Mouse (Mus musculus) midbrain, embryonic 12.5 days (tissue): Measurements from ENCODE around the gene Bhlhe23. TPM values are rescaled to one million over a fixed set of nuclear protein-coding genes. Genes with fewer than 3 reads are reported as not detected.

Experiments
- ATAC-seq: fragments of 200-750 bp; cut with Nextera tagmentation; 2 replicates; pipeline ENCODE4 v1.8.0; 2017; ENCODE audit warnings: low read depth, moderate TSS enrichment, moderate library complexity; ENCODE audit not compliant: low FRiP score
- H3K27ac ChIP-seq: fragments of 300-500 bp; sonication (generic); replicated peaks from 2 replicates; pipeline ENCODE4 v1.5.1; 2016; ENCODE audit warnings: mild to moderate bottlenecking
- H3K27me3 ChIP-seq: fragments of 300-500 bp; sonication (generic); 2 replicates; pipeline ENCODE4 v1.6.1; 2016; ENCODE audit warnings: mild to moderate bottlenecking
- H3K36me3 ChIP-seq: fragments of 300-500 bp; sonication (generic); 2 replicates; pipeline ENCODE4 v1.6.1; 2016
- H3K4me1 ChIP-seq: fragments of 300-500 bp; sonication (generic); 2 replicates; pipeline ENCODE4 v1.6.1; 2016
- H3K4me2 ChIP-seq: fragments of 300-500 bp; sonication (generic); replicated peaks from 2 replicates; pipeline ENCODE4 v1.6.1; 2016; ENCODE audit warnings: mild to moderate bottlenecking, moderate library complexity
- H3K4me3 ChIP-seq: fragments of 300-500 bp; sonication (generic); 2 replicates; pipeline ENCODE4 v1.5.1; 2016; ENCODE audit warnings: mild to moderate bottlenecking
- H3K9ac ChIP-seq: fragments of 300-500 bp; sonication (generic); replicated peaks from 2 replicates; pipeline ENCODE4 v1.6.1; 2016; ENCODE audit warnings: mild to moderate bottlenecking, moderate library complexity
- H3K9me3 ChIP-seq: fragments of 300-500 bp; sonication (generic); 2 replicates; pipeline ENCODE4 v1.6.1; 2016; ENCODE audit warnings: mild to moderate bottlenecking
- WGBS: fragments of 180-500 bp; shearing (Covaris S2); methylation state at CpG from one replicate; pipeline ENCODE4 v1.1.7; 2016; 5-methylcytosine and 5-hydroxymethylcytosine counted together
- polyA plus RNA-seq: library from polyadenylated mRNA; unstranded; fragments of >200 nt; fragmentation: Nextera tagmentation; extraction: Ambion mirVana; gene quantifications from 2 replicates; pipeline ENCODE4 v1.2.1, GENCODE M21; 2016

Bhlhe23 gene
- polyA plus RNA-seq, 1 experiment from 2014 or later = 26.0 TPM

- H3K4me2 ChIP-seq = no peak overlapping the region
- no peak overlapping the region for H3K27ac ChIP-seq
- no peak overlapping the region for H3K9ac ChIP-seq
- H3K9me3 ChIP-seq = no peaks in the 10 kb centered on the region
- 45% methylated on average over 4 of the region's 4 CpGs for WGBS
- no peaks in the 10 kb centered on the region for H3K36me3 ChIP-seq
- H3K4me1 ChIP-seq = peaks cover 9% of the 10 kb centered on the region
- H3K4me3 ChIP-seq = no peak overlapping the region
- no peak for ATAC-seq
- H3K27me3 ChIP-seq = peaks cover 3% of the 10 kb centered on the region; the same call in 1 of the 2 replicates
Observed at GRCm38 (mm10) chr2:180796008-180796407, 19.3 kb upstream of the Bhlhe23 start.

DNA sequence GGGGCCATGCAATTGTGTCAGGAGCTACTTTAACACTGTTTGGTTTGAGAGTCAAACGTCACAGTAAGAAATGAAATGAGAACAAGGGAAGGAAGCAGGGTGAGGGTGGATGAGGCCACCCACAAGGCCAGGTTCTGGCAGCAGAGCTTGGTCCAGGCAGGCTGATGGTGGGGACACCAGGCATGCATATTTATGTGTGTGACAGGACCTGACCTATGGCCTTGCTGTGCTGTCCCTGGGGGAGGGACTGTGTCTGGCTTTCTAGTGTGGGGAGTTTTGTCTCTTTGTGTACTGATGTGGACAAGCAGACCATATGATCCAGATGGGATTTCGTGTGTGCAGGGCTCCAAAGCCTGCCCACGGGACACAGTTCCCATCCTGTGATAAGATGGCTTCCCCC is 18.9 kb upstream of the Bhlhe23 start:
- H3K27ac ChIP-seq = peak overlapping the region; percentile 56; the same call in 1 of the 2 replicates
- H3K4me3 ChIP-seq = no peak overlapping the region
- peaks cover 7% of the 10 kb centered on the region; the same call in 1 of the 2 replicates for H3K27me3 ChIP-seq
- H3K4me1 ChIP-seq = peaks cover 9% of the 10 kb centered on the region
- no peak overlapping the region for H3K9ac ChIP-seq
- no peak overlapping the region for H3K4me2 ChIP-seq
- no peak for ATAC-seq
- no peaks in the 10 kb centered on the region for H3K36me3 ChIP-seq
- 43% methylated on average over 3 of the region's 3 CpGs for WGBS
- no peaks in the 10 kb centered on the region for H3K9me3 ChIP-seq

DNA sequence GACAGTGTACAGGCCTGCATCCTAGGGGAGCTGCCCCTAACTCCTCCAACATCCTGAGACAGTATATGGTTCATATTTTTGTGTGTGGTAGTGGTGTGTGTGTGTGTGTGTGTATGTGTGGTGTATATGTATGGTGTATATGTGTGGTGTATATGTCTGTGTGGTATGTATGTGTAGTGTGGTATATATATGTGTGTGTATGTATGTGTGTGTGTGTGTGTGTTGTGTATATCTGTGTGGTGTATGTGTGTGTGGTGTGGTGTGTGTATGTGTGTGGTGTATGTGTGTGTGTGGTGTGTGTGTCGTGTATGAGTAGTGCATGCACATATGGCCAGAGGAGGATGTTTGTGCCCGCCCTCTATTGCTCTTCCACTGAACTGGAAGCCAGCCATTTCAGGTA is 17.7 kb upstream of the Bhlhe23 start:
- no peak overlapping the region for H3K4me3 ChIP-seq
- H3K27ac ChIP-seq = no peak overlapping the region
- H3K27me3 ChIP-seq = peaks cover 14% of the 10 kb centered on the region; the same call in 1 of the 2 replicates
- ATAC-seq = no peak
- WGBS = 78% methylated on average over 2 of the region's 2 CpGs
- no peak overlapping the region for H3K4me2 ChIP-seq
- H3K9ac ChIP-seq = no peak overlapping the region
- peaks cover 9% of the 10 kb centered on the region for H3K4me1 ChIP-seq
- no peaks in the 10 kb centered on the region for H3K36me3 ChIP-seq
- no peaks in the 10 kb centered on the region for H3K9me3 ChIP-seq

DNA sequence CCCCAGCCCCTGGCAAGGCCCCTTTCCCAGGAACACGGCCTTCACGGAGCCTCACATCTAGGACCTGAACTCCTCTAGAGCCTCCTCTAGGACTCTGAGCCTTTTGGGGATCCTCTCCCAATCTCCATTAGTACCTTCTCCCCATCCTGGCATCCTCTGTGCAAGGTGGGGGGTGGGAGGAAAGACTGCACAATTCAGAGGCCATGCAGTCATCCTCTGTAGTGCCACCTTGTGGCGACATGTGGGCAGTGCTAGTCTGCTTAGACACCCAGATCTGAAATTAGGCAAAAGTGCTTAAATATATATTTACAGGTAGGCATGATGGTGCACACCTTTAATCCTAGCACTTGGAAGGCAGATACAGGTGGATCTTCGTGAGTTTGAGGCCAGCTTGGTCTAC is 15.0 kb upstream of the Bhlhe23 start:
- ATAC-seq = no peak
- 45% methylated on average over 4 of the region's 4 CpGs for WGBS

DNA sequence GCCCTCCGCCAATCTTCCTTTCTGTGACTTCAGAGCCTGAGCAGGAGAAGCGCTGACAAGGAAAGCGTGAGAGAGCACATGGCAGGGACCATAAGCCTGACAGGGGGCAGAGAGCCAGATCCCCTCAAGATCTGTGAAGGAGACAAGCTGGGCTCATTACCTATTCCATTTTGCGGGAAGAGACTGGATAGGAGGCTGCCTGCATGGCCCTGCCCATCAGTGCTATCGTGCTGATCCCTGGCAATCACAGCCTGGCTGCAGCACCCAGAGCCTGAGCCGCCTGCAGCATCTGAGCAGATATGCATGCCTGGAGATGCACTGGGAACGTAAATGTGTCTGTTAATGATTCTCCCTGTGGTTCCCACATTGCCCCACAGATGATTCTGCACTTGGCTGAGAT is 12.1 kb upstream of the Bhlhe23 start:
- Histone ChIP-seq H3K27me3 (peaks cover 25% of the 10 kb centered on the region), H3K9ac (0 out of 2 replicates have a peak overlapping the region, but pooled peaks have one; percentile 4), H3K36me3 (no peaks in the 10 kb centered on the region), H3K4me2 (peak overlapping the region; percentile 13; the same call in 1 of the 2 replicates), H3K9me3 (no peaks in the 10 kb centered on the region), H3K4me3 (no peak overlapping the region), H3K4me1 (peaks cover 13% of the 10 kb centered on the region), H3K27ac (no peak overlapping the region; the same call in 1 of the 2 replicates)
- 17% methylated on average over 7 of the region's 7 CpGs for WGBS
- no peak for ATAC-seq

More for the DNA sequence above, 15.0 kb upstream of the Bhlhe23 start:
- Histone ChIP-seq H3K9ac (no peak overlapping the region), H3K9me3 (no peaks in the 10 kb centered on the region), H3K4me2 (no peak overlapping the region), H3K36me3 (no peaks in the 10 kb centered on the region), H3K4me1 (peaks cover 20% of the 10 kb centered on the region), H3K27ac (no peak overlapping the region), H3K4me3 (no peak overlapping the region), H3K27me3 (peaks cover 25% of the 10 kb centered on the region)

- no peak overlapping the region; the same call in 1 of the 2 replicates for H3K27ac ChIP-seq
Observed at GRCm38 (mm10) chr2:180788386-180788785, 11.7 kb upstream of the Bhlhe23 start.

DNA sequence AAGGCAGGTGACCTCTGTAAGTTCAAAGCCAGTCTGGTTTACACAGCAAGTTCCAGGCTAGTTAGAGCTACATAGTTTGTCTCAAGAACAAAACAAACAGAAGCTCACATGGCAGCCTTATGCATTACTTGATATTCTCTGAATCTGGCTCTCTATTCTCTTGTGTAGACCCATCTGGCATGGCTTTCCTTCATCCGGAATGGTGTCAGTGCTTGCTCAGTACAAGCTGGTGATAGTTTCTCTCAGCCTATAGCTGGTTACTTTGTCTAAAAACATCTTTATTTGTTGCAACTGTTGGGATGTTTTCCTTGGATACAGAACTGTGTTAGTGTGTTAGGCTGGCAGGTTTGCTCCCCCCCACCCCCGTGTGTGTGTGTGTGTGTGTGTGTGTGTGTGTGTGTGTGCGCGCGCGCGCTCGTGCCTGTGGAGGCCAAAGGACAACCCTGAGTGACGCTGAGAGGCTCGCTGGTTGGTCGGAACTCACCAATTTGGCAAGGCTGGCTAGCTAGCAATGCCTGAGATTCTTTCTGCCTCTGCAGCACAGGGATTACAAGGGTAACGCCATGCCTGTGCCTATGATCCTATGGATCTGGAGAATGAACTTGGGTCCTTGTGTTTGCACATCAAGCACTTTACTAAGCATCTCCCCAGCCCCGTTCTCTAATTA is 11.0 kb upstream of the Bhlhe23 start:
- no peak overlapping the region for H3K4me2 ChIP-seq
- no peak overlapping the region for H3K9ac ChIP-seq
- H3K36me3 ChIP-seq = no peaks in the 10 kb centered on the region
- peaks cover 25% of the 10 kb centered on the region for H3K27me3 ChIP-seq
- ATAC-seq = no peak
- H3K4me1 ChIP-seq = peaks cover 13% of the 10 kb centered on the region
- WGBS = 74% methylated on average over 13 of the region's 13 CpGs
- H3K27ac ChIP-seq = no peak overlapping the region
- no peaks in the 10 kb centered on the region for H3K9me3 ChIP-seq
- no peak overlapping the region for H3K4me3 ChIP-seq

More at GRCm38 (mm10) chr2:180788386-180788785, 11.7 kb upstream of the Bhlhe23 start:
- Histone ChIP-seq H3K4me2 (0 out of 2 replicates have a peak overlapping the region, but pooled peaks have one; percentile 13), H3K36me3 (no peaks in the 10 kb centered on the region), H3K4me3 (no peak overlapping the region), H3K27me3 (peaks cover 25% of the 10 kb centered on the region), H3K9me3 (no peaks in the 10 kb centered on the region), H3K4me1 (peaks cover 13% of the 10 kb centered on the region), H3K9ac (no peak overlapping the region)
- WGBS = 32% methylated on average over 2 of the region's 2 CpGs
- ATAC-seq = no peak

- H3K27ac ChIP-seq = no peak overlapping the region
- H3K36me3 ChIP-seq = no peaks in the 10 kb centered on the region
- no peak overlapping the region for H3K4me3 ChIP-seq
- peaks cover 26% of the 10 kb centered on the region for H3K27me3 ChIP-seq
- no peak overlapping the region for H3K4me2 ChIP-seq
- H3K9ac ChIP-seq = no peak overlapping the region
- H3K4me1 ChIP-seq = peaks cover 13% of the 10 kb centered on the region
- H3K9me3 ChIP-seq = no peaks in the 10 kb centered on the region
- no peak for ATAC-seq
Observed at GRCm38 (mm10) chr2:180786732-180787131, 10.0 kb upstream of the Bhlhe23 start.

DNA sequence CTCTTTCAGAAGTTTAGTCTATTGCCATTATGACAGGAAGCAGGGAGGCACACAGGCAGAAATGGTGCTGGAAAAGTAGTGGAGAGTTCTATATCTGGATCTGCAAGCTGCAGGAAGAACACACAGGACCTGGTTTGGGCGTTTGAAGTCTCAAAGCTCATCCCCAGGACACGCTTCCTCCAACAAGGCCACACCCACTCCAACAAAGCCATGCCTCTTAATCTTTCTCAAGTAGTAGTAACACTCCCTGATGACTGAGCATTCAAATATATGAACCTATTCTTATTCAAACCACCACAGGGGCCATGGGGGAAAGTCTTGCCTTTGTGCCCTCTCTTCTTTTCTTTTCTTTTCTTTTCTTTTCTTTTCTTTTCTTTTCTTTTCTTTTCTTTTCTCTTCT is 3.6 kb upstream of the Bhlhe23 start:
- Histone ChIP-seq H3K4me1 (peaks cover 10% of the 10 kb centered on the region; the same call in 1 of the 2 replicates), H3K27ac (no peak overlapping the region), H3K9me3 (no peaks in the 10 kb centered on the region), H3K36me3 (no peaks in the 10 kb centered on the region), H3K9ac (no peak overlapping the region), H3K4me3 (no peak overlapping the region), H3K27me3 (peaks cover 60% of the 10 kb centered on the region), H3K4me2 (no peak overlapping the region)
- WGBS = 13% methylated on average over 2 of the region's 2 CpGs
- no peak for ATAC-seq

DNA sequence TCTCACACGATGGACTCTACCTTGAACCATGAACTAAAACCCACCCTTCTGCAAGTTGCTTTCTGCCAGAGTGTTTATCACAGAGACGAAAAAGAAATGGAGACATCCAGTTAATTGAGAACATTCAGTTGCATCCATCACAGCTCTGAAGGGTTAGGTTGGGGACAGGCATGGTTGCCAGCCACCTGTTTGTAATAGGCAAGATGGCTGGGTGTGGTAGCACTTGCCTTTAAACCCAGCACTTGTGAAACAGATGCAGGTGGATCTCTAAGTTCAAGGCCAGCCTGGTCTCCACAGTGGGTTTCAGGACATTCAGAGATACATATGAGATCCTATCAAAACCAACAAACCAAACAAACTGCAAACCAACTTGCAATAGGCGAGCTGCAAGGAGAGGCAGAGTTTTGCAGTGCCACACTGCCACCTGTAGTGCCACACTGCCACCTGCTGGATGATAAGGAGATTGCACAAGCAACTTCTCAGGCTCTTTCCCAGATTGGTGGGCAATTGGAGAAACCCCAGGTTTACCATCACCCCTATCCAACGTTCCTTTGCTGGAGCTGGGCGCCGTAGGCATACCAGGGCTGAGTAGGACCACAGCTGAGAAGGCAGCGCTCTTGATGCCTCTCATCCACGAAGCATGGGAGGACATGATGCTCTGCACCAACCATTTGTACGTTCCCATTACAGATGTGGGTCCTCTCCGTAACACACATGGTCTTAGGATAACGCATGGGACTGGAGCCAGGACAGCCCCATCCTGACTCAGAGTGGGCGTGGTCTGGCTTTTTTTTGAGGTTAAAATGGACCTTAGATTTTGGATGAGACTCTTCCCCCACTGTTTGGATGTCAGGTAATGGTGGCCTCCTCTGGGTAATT is 2.8 kb upstream of the Bhlhe23 start:
- Histone ChIP-seq H3K27me3 (peaks cover 66% of the 10 kb centered on the region), H3K36me3 (no peaks in the 10 kb centered on the region), H3K9me3 (no peaks in the 10 kb centered on the region), H3K4me2 (no peak overlapping the region), H3K4me1 (peaks cover 10% of the 10 kb centered on the region; the same call in 1 of the 2 replicates), H3K4me3 (no peak overlapping the region), H3K9ac (no peak overlapping the region), H3K27ac (no peak overlapping the region)
- 0 out of 2 replicates have a peak, but pooled peaks have one; percentile 52 for ATAC-seq
- WGBS = 24% methylated on average over 12 of the region's 12 CpGs

DNA sequence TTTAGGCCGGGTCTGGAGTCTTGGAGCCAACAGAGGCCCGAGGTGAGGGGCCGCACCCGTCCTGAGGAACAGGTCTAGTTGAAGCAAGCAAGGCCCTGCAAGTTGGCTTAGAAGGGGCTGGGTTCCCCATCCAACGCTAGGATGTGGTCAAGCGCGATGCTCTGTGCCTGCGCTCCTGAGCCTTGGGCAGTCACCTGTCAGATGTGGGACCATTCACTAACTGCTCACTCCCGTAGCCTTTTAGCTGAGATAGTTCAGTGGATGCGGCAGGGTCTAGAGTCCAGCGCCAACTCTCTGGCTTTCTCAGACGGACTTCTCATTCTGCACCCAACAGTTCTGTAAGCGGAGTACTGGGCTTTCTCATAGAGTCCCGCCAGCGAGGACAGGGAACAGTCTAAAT is 1.1 kb downstream of the Bhlhe23 start:
- Histone ChIP-seq H3K4me3 (peak overlapping the region; percentile 38), H3K9ac (peak overlapping the region; percentile 16; the same call in 1 of the 2 replicates)
- ATAC-seq = no peak

DNA sequence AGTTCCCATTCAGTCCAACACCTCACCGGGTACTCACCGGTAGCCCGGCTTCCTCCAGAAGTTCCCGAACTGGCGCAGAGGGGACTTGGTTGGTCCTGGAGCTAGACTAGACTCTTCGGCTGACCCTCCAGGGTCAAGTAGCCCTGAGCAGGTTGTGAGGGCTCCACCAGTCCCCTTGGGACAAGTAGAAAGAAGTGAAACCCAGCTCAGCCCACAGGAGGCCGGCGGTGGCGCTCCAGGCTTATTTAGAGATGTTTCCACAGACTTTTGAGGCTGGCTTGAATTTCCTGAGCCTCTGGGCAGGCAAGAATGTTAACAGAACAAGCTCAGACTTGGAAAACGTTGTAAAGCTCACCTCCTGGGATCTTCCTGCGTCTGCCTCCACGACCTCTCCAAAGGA is 1.5 kb downstream of the Bhlhe23 start:
- H3K4me3 ChIP-seq = peak overlapping the region; percentile 38
- 0 out of 2 replicates have a peak overlapping the region, but pooled peaks have one; percentile 15 for H3K9ac ChIP-seq
- peaks cover 87% of the 10 kb centered on the region for H3K27me3 ChIP-seq
- 4% methylated on average over 12 of the region's 12 CpGs for WGBS
- no peak overlapping the region for H3K27ac ChIP-seq
- no peaks in the 10 kb centered on the region for H3K36me3 ChIP-seq
- ATAC-seq = no peak
- no peaks in the 10 kb centered on the region for H3K9me3 ChIP-seq
- peaks cover 10% of the 10 kb centered on the region; the same call in 1 of the 2 replicates for H3K4me1 ChIP-seq
- peak overlapping the region; percentile 48 for H3K4me2 ChIP-seq

More for the DNA sequence above, 1.1 kb downstream of the Bhlhe23 start:
- Histone ChIP-seq H3K4me2 (peak overlapping the region; percentile 48), H3K36me3 (no peaks in the 10 kb centered on the region), H3K27me3 (peaks cover 86% of the 10 kb centered on the region), H3K27ac (peak overlapping the region; percentile 30; the same call in 1 of the 2 replicates), H3K4me1 (peaks cover 10% of the 10 kb centered on the region; the same call in 1 of the 2 replicates), H3K9me3 (no peaks in the 10 kb centered on the region)
- 2% methylated on average over 15 of the region's 15 CpGs for WGBS
